Mouse (Mus musculus) ES-E14 (cell line): ENCODE measurements around the gene Npm3. TPM values are rescaled to one million over a fixed set of nuclear protein-coding genes. Genes with fewer than 3 reads are reported as not detected.

Experiments used
- DNase-seq: peaks from one replicate; pipeline ENCODE4 v3.0.0-alpha.2; 2013; ENCODE audit warnings: low read depth, low spot score
- H3K27ac ChIP-seq: 2 replicates; pipeline ENCODE4 v1.5.1; 2012; ENCODE audit warnings: low read depth, mild to moderate bottlenecking, low read length, moderate library complexity, mixed read lengths; ENCODE audit not compliant: poor library complexity, insufficient read depth, severe bottlenecking
- H3K36me3 ChIP-seq: 2 replicates; pipeline ENCODE4 v1.6.1; 2012; ENCODE audit warnings: mild to moderate bottlenecking, low read length, moderate library complexity, mixed read lengths; ENCODE audit not compliant: control insufficient read depth, poor library complexity, insufficient read depth, severe bottlenecking
- H3K4me1 ChIP-seq, 2 experiments: fragments of 150-350 bp in 1 of 2; sonication (generic) in 1 of 2; 2 replicates each; pipeline ENCODE4 v1.6.1; 2012; ENCODE audit warnings: low read length in 2 of 2, mild to moderate bottlenecking in 1 of 2, mixed read lengths in 1 of 2; ENCODE audit not compliant: control insufficient read depth in 2 of 2, insufficient read depth in 2 of 2, poor library complexity in 1 of 2
- H3K4me3 ChIP-seq, 2 experiments: fragments of 150-350 bp in 1 of 2; sonication (generic) in 1 of 2; 2 replicates each; pipeline ENCODE4 v1.5.1; 2012; ENCODE audit warnings: low read length in 2 of 2, low read depth in 1 of 2, mild to moderate bottlenecking in 1 of 2, mixed read lengths in 1 of 2; ENCODE audit not compliant: insufficient read depth in 1 of 2, poor library complexity in 1 of 2, severe bottlenecking in 1 of 2
- H3K9ac ChIP-seq: 2 replicates; pipeline ENCODE4 v1.6.1; 2012; ENCODE audit warnings: low read depth, mild to moderate bottlenecking, low read length, mixed read lengths; ENCODE audit not compliant: poor library complexity, insufficient read depth, severe bottlenecking
- H3K9me3 ChIP-seq: fragments of 150-350 bp; sonication (generic); 2 replicates; pipeline ENCODE4 v1.6.1; 2012; ENCODE audit warnings: low read depth, mild to moderate bottlenecking, low read length; ENCODE audit not compliant: control insufficient read depth, insufficient read depth
- CHD2 ChIP-seq: IDR thresholded peaks from 2 replicates; pipeline ENCODE4 v1.6.1; 2014; ENCODE audit warnings: mild to moderate bottlenecking, low read depth, low read length, inconsistent platforms
- HCFC1 ChIP-seq: IDR thresholded peaks from 2 replicates; pipeline ENCODE4 v1.6.1; 2012; ENCODE audit warnings: low read length, inconsistent platforms, borderline replicate concordance; ENCODE audit not compliant: insufficient read depth
- MAFK ChIP-seq: IDR thresholded peaks from 2 replicates; pipeline ENCODE4 v1.6.1; 2014; ENCODE audit warnings: mild to moderate bottlenecking, low read depth, low read length, inconsistent platforms; ENCODE audit not compliant: insufficient read depth
- ZC3H11A ChIP-seq: IDR thresholded peaks from 2 replicates; pipeline ENCODE4 v1.6.1; 2012; ENCODE audit warnings: low read depth, mild to moderate bottlenecking, inconsistent platforms, low read length, borderline replicate concordance
- ZNF384 ChIP-seq: IDR thresholded peaks from 2 replicates; pipeline ENCODE4 v1.6.1; 2012; ENCODE audit warnings: low read depth, low read length, inconsistent platforms
- in situ Hi-C, 2 experiments: fragments of 600-800 bp; cut with MboI; formaldehyde crosslinking; loops; one replicate each; pipeline ENCODE4 v1.15.1; 2025; ENCODE audit warnings: low sequenced_read_pairs in 2 of 2, inconsistent platforms in 1 of 2; ENCODE audit not compliant: unreplicated experiment in 2 of 2
- total RNA-seq: library from RNA; depleted of rRNA; stranded (reverse); fragments of 300-350 nt; gene quantifications from 2 replicates; pipeline ENCODE4 v1.2.3, GENCODE M21; 2012

Npm3 gene
- total RNA-seq, 1 experiment = 142 TPM

DNA sequence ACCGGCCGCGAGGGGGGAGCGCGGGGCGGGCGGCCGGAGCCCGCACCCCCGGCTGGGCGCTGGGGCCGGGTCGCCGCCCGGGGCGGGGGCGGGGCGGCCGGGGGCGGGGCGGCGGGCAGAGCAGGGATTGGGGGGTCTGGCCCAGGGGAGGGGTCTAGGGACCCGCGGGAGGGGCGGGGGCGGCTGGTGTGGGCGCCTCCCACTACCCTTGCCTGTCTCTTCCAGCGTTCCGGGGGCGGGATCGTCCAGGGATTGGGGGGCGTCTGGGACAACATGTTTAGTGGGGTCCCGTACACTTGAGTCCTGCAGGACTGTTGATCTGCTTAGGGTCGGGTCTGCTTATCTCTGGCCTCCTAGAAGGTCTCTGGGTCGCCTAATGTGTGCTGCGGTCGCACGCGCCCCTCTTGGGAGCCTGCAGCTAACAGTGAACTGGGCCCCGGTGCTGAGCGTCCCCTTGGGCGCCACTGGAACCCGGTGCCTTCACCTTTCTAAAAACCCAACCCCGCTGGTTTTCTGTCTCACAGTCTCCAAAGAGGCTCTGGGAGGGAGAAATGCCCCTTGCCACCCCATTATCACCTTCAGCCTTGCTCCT, 6.3 kb downstream of the Npm3 start:
- in situ Hi-C loops = loop anchor here (10.0 kb wide), 2 partner anchors 168 to 518 kb away; no protein-coding TSS in a partner anchor
- Histone ChIP-seq H3K36me3 (peaks cover 2% of the 10 kb centered on the region), H3K4me3 (peak overlapping the region; percentile 53 to 68), H3K9me3 (no peaks in the 10 kb centered on the region), H3K4me1 (peaks cover 2 to 20% of the 10 kb centered on the region in 2 experiments; a peak in 2 of 4 replicates), H3K9ac (no peak overlapping the region), H3K27ac (no peak overlapping the region)
- no peak for DNase-seq
- TF ChIP-seq HCFC1 = no peak
- no peak for TF ChIP-seq MAFK
- no peak for TF ChIP-seq ZNF384
- TF ChIP-seq CHD2 = no peak
- no peak for TF ChIP-seq ZC3H11A

- peak within 1 kb of the TSS; percentile 21; the same call in 1 of the 2 replicates for H3K9ac ChIP-seq
- H3K4me1 ChIP-seq = peaks cover 2 to 19% of the 10 kb centered on the region in 2 experiments; a peak in 2 of 4 replicates
- peak within 1 kb of the TSS; percentile 58 to 68 for H3K4me3 ChIP-seq
- no peak within 1 kb of the TSS for H3K27ac ChIP-seq
- in situ Hi-C loops = loop anchor here (10.0 kb wide), 2 partner anchors 168 to 518 kb away; no protein-coding TSS in a partner anchor
- no peak for DNase-seq
- TF ChIP-seq ZC3H11A (no peak), ZNF384 (no peak), MAFK (no peak), HCFC1 (no peak)
- H3K9me3 ChIP-seq = no peaks in the 10 kb centered on the region
- no peaks in the 10 kb centered on the region for H3K36me3 ChIP-seq
Measured at GRCm38 (mm10) chr19:45742218-45742983, 7.0 kb downstream of the Npm3 start, which contains the start of gene Fgf8. Gene Fgf8, minus strand, starts transcription at chr19:45742915.

DNA sequence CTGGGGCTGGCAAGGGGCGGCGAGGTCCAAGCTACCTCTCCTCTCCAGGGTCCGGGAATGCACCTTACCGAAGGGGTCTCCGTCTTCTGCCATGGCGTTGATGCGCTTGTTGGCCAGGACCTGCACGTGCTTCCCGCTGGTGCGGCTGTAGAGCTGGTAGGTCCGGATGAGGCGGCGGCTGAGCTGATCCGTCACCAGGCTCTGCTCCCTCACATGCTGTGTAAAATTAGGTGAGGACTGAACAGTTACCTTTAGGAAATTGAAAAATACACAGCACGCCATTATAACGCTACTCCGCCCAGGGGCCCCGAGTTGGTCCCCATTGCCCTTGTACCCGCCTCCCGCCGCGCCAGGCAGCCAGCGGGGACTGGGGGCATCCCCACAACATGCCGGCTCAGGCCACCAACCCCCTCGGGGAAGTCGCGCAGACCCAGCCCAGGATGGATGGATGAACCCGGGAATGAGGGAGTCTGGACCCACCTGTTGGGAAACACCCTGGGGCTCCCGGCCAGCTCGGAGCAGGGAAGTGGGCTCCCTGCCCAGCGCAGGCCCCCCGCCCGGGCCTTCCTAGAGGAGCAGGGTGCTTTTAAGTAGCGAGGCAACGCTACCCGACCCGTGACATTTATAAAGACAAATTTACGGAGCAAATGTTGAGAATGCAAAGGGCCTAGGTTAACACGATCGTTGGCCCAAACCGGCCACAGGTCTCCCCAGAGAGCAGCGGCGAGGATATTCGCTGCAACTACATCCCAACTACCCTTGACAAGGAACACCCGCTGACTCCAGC, 7.8 kb downstream of the Npm3 start:
- Histone ChIP-seq H3K9me3 (no peaks in the 10 kb centered on the region), H3K27ac (no peak overlapping the region), H3K4me3 (peak overlapping the region in 1 of 2 experiments; percentile 68; a peak in 2 of 4 replicates), H3K9ac (no peak overlapping the region), H3K4me1 (peaks cover 2 to 18% of the 10 kb centered on the region in 2 experiments; a peak in 2 of 4 replicates), H3K36me3 (no peaks in the 10 kb centered on the region)
- DNase-seq = no peak
- TF ChIP-seq ZC3H11A (no peak), MAFK (no peak), ZNF384 (no peak), HCFC1 (no peak), CHD2 (no peak)
- in situ Hi-C loops = loop anchor here (10.0 kb wide), 2 partner anchors 167 to 517 kb away; no protein-coding TSS in a partner anchor

DNA sequence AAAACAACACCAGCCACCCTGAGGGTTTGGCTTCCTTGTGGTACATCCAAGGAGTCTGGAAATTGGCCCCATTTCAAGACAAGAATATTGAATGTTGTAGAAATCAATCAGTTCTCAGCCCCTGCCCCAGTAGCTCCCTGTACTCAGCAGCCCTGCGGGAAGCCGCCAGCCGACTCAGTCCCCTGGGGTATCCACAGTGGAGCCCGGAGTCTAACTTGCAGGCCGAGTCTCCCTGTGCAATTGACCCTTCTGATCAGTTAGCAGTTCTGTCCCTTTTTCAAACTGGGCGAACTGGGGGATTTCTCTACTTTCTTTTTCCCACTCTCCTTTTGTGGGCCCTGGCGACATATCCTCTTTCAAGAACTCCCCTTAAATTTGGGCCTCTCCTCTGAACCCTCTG, 8.6 kb downstream of the Npm3 start:
- in situ Hi-C loops = loop anchor here (10.0 kb wide), 2 partner anchors 166 to 516 kb away; no protein-coding TSS in a partner anchor
- H3K4me3 ChIP-seq = no peak overlapping the region
- H3K27ac ChIP-seq = no peak overlapping the region
- no peak for DNase-seq
- H3K9me3 ChIP-seq = no peaks in the 10 kb centered on the region
- no peaks in the 10 kb centered on the region for H3K36me3 ChIP-seq
- TF ChIP-seq HCFC1 (no peak), CHD2 (no peak), MAFK (no peak), ZC3H11A (no peak), ZNF384 (no peak)
- H3K4me1 ChIP-seq = peaks cover 2 to 16% of the 10 kb centered on the region in 2 experiments; a peak in 2 of 4 replicates
- no peak overlapping the region for H3K9ac ChIP-seq
